Mouse (Mus musculus) embryonic fibroblast, embryonic 13.5 days (primary cell): ENCODE measurements around the gene Hist1h2ac. TPM values are rescaled to one million over a fixed set of nuclear protein-coding genes. Genes with fewer than 3 reads are reported as not detected.
"Not testable (repeated sequence)": the region's sequence is repeated elsewhere in the genome, so short reads cannot be mapped to it uniquely, and the experiment has no call there.

Source experiments
- H3K27ac ChIP-seq: 2 replicates; pipeline ENCODE4 v1.5.1; 2012; ENCODE audit warnings: low read length, control low read depth, inconsistent platforms; ENCODE audit not compliant: insufficient read depth
- H3K4me1 ChIP-seq: 2 replicates; pipeline ENCODE4 v1.6.1; 2011; ENCODE audit warnings: low read length; ENCODE audit not compliant: control insufficient read depth, insufficient read depth
- H3K4me3 ChIP-seq: 2 replicates; pipeline ENCODE4 v1.5.1; 2011; ENCODE audit warnings: mild to moderate bottlenecking, control low read depth, low read length; ENCODE audit not compliant: insufficient read depth
- CTCF ChIP-seq: IDR thresholded peaks from 2 replicates; pipeline ENCODE4 v1.5.1; 2011; ENCODE audit warnings: mild to moderate bottlenecking, control low read depth, low read length, moderate library complexity, borderline replicate concordance; ENCODE audit not compliant: insufficient read depth
- POLR2A ChIP-seq: IDR thresholded peaks from 2 replicates; pipeline ENCODE4 v1.6.1; 2011; ENCODE audit warnings: low read depth, mild to moderate bottlenecking, control low read depth, low read length, moderate library complexity
- polyA plus RNA-seq: library from polyadenylated mRNA; stranded (reverse); fragments of >200 nt; gene quantifications from 2 replicates; pipeline ENCODE4 v1.2.4, GENCODE M21; 2011; ENCODE audit warnings: low read depth; ENCODE audit not compliant: missing spikeins, insufficient read length

The Hist1h2ac gene
- polyA plus RNA-seq, 1 experiment, result 0.79 TPM

DNA sequence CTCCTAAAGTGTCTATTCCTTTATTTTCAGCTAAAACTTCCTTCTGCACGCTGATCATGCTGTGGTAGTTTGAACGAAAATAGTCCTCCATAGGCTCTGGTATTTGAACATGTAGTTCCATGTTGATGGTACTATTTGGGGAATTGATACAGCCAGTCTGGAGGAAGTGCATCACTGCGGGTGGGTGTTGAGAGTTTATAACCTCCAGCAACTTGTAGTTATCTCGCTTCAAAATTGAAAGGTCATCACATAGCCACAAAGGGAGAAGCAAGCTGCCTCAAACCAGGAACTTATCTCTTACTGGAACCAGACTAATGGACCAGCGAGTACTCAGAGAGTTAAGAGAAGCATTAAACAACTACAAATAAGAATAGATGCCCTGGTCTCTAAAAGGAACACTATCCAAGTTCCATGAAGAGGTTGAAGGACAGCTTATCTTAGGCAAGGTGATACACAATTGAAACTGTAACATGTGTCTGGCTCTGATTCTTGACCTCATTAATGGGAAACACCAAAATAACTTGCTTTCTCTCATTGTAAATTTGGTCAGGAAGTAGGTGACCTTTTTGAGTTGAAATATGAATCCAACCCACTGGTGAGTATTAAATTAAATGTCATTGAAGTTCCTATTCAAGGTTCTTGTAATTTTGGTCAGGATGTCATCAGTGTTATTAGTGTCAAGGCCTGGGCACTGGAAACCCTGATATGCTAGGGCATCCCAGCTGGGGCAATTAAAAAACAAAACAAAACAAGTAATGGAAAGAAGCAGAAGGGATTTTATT is 32.7 kb upstream of the Hist1h2ac start:
- Histone ChIP-seq H3K4me1 (no peaks in the 10 kb centered on the region), H3K4me3 (no peak overlapping the region), H3K27ac (no peak overlapping the region)
- no peak for TF ChIP-seq POLR2A
- TF ChIP-seq CTCF, result no peak

DNA sequence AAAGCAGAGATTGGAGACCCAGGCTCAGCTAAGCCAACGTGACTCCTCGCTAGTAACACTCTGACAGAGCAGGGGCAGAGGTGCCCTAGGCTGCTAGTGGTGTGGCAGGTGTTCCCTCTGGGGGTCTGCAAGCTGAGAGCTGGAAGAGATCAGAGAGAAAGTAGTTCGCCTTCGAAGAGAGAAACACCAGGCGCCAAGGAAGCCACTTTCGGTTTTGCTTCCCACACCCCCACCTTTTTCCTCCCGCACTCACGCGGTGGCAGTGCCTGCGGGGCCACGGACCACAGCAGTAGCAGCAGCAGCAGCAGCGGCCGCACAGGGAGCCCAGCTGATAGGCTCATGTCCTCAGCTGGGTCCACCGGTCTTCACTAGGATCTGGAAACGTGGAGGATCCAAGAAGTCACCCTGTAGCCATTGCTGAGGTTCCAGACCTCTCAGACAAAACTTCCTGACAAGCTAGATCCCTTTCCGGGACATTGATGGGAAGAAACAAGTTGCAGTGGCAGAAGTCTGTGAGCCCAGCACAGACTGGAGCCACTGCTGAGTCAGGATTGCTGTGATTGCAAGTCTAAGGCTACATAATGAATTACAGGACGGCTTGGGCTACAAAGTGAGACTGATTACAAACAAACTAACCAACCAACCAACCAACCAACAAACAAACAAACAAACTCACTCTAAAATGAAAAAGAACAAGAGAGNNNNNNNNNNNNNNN is 26.8 kb upstream of the Hist1h2ac start, which contains the start of gene Hfe:
TSS of gene Hfe (minus strand) at position 481 of the 716 bp plus-strand sequence.
- no peak for TF ChIP-seq CTCF
- TF ChIP-seq POLR2A, result 0 out of 2 replicates have a peak, but pooled peaks have one; percentile 14
- peaks cover 4% of the 10 kb centered on the region; the same call in 1 of the 2 replicates for H3K4me1 ChIP-seq
- H3K27ac ChIP-seq, result no peak within 1 kb of the TSS
- peak within 1 kb of the TSS; percentile 64 for H3K4me3 ChIP-seq

DNA sequence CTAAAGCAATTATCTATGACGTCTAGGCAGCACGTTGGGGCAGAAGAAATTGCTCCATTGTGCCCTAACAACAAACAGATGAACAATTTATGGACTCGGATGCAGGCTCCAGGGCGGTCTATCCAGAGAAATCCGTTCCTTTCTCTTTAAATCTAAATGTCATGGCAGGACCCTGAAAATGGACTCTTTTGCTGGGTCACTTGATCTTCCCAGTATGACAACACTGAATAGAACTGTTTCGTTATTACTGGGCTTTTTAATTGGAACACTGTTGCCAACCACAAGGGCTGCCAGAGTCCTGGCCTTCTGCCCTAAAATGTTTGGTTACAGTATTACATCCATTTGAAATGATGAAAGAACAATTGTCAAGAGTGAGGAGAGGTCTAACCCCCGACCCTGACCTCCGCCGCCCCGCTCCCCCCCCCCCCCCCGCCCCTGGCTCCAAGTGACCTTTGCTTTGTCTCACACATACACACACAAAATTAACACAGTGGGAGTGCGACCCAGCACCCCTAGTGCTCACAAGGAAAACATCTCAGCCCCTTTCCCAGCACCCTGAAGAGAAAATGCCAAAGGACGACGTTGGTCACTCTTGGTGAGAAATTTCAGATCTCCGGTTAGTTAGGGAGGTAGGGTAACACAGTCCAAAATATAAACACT is 26.1 kb upstream of the Hist1h2ac start:
- Histone ChIP-seq H3K27ac (no peak overlapping the region), H3K4me1 (peaks cover 4% of the 10 kb centered on the region; the same call in 1 of the 2 replicates), H3K4me3 (peak overlapping the region; percentile 64)
- TF ChIP-seq POLR2A (no peak), CTCF (no peak)

DNA sequence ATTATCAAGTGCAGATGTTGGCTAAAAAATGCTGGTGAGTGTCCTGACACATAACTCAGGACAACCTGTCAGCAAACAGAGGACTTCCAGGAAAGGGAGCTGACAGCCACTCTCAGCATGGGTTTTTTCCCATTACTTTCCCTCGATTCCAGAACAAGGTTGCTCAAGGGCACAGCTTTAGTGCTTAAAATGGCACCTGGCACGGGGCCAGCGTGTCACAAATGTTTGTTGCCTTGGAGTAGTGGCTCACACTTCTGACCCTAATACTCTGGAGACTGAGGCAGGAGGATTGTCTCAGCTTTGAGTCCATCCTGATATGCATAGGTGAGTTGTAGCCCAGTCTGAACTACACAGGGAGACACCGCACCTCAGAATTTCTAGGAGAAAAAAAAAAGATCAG is 24.9 kb upstream of the Hist1h2ac start:
- H3K27ac ChIP-seq, result no peak overlapping the region
- peaks cover 4% of the 10 kb centered on the region; the same call in 1 of the 2 replicates for H3K4me1 ChIP-seq
- TF ChIP-seq POLR2A, result no peak
- no peak for TF ChIP-seq CTCF
- H3K4me3 ChIP-seq, result no peak overlapping the region

DNA sequence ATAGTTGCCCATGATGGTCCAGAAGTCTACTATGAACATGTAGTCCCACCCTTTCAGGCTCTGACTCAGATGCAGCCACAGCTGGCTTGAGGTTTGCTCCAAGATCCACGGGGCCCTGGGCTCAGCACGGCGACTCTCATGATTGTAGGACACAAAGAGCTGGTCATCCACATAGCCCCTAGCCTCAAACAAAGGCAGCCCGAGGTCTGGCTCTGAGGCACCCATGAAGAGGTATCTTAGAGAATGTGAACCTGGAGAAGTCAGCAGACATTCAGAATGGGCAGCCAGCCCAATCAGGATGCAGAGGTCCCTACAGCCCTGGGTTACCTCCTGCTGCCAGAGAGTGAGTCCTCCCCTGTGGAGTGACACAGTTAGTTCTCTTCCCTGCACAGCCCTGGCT is 24.3 kb upstream of the Hist1h2ac start:
- Histone ChIP-seq H3K4me1 (peaks cover 4% of the 10 kb centered on the region; the same call in 1 of the 2 replicates), H3K27ac (no peak overlapping the region), H3K4me3 (no peak overlapping the region)
- no peak for TF ChIP-seq POLR2A
- TF ChIP-seq CTCF, result no peak

DNA sequence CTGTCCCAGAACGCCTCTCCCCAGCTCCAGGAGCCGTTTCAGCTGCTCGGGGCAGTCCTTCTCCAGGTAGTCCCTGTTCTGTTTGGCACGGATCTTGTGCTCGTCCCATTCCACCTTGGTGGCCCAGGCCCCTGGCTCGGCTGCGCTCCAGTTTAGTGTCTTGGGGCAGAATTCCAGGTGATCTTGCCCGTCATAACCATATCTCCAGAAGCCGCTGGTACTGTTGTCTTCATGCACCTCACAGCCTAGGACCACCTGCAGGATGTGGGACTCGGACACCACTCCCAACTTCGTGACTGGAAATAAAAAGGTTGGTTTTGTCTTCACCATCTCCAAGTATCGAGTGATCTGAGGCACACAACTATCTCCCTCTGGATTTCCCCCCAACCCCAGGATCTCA is 23.0 kb upstream of the Hist1h2ac start:
- Histone ChIP-seq H3K27ac (no peak overlapping the region), H3K4me3 (no peak overlapping the region), H3K4me1 (peaks cover 4% of the 10 kb centered on the region; the same call in 1 of the 2 replicates)
- TF ChIP-seq POLR2A, result no peak
- no peak for TF ChIP-seq CTCF

DNA sequence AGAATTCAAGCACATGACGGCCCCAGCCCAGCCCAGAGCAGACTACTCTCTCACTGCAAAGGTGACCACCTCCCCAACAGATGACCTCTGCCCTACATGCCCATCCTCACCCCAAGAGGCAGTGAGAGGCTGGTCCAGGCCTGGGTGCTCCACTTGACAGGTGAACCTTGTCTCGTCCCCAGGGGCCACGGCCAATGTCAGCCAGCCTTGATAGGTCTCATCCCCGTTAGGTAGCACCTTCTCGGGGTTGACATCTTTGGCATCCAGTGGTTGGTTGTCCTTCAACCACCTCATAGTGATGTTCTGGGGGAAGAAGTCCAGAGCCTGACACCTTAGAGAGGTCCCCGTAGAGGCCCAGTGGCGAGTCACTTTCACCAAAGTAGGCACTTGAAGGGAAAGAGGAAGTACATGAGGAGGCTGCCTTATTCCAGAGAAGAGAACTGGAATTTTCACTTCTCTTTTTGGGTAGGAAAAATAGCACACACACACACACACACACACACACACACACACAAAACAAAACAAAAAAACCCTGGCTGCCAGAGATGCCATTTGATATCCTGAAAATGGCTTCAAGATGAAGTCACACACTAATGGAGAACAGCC is 22.1 kb upstream of the Hist1h2ac start:
- Histone ChIP-seq H3K4me3 (no peak overlapping the region), H3K4me1 (peaks cover 4% of the 10 kb centered on the region; the same call in 1 of the 2 replicates), H3K27ac (no peak overlapping the region)
- TF ChIP-seq CTCF (no peak), POLR2A (no peak)

DNA sequence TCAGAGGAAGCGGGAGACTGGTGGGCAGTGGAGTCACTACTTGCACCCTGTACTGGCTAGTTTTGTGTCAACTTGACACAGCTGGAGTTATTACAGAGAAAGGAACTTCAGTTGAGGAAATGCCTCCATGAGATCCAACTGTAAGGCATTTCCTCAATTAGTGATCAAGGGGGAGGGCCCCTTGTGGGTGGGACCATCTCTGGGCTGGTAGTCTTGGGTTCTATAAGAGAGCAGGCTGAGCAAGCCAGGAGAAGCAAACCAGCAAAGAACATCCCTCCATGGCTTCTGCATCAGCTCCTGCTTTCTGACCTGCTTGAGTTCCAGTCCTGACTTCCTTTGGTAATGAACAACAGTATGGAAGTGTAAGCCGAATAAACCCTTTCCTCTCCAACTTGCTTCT is 19.1 kb upstream of the Hist1h2ac start:
- not testable (repeated sequence) for H3K4me3 ChIP-seq, H3K27ac ChIP-seq, H3K4me1 ChIP-seq

DNA sequence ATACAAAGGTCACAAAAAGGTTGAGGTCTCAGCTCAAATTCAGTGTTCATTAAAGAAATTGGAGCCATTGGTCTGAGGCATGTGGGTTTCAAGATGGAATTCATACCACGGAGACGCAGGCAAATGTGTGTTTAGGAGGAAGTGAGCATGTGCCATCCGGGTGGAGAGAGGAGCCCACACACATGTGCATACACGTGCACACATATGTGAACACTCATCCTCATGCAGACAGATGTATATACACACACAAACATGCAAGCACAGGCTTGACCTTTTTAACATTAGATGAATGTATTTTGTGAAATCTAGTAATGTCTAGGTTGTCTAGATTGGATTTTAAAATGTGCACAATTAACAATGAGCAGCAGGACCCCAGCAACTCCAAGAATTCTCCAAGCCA is 18.5 kb upstream of the Hist1h2ac start:
- Histone ChIP-seq H3K27ac (no peak overlapping the region), H3K4me3 (no peak overlapping the region), H3K4me1 (no peaks in the 10 kb centered on the region)
- TF ChIP-seq POLR2A, result no peak
- TF ChIP-seq CTCF, result no peak
